Mouse (Mus musculus) layer of hippocampus, postnatal 10 days (tissue): Measurements from ENCODE around the gene Fars2. TPM values are rescaled to one million over a fixed set of nuclear protein-coding genes. Genes with fewer than 3 reads are reported as not detected.
A peak's percentile ranks its signal among the peaks of the same experiment; 100 is the strongest.
"Not testable (repeated sequence)": the region's sequence is repeated elsewhere in the genome, so short reads cannot be mapped to it uniquely, and the experiment has no call there.

Experiments
- DNase-seq, 2 experiments: peaks; one replicate each; pipeline ENCODE4 v3.0.0; 2021; ENCODE audit warnings: low spot score in 2 of 2
- total RNA-seq, 2 experiments: library from RNA; stranded (reverse); gene quantifications; 2 replicates each; pipeline ENCODE4 v1.2.3; 2021

Fars2 gene
- total RNA-seq, 2 experiments from 2014 or later, result 34.5 to 39.1 TPM

GRCm38 (mm10) chr13:36366304-36366703 is 249.1 kb downstream of the Fars2 start:
- no peak for DNase-seq

- no peak for DNase-seq
These were observed 250.7 kb downstream of the Fars2 start for GRCm38 (mm10) chr13:36367712-36368491.

GRCm38 (mm10) chr13:36368799-36369198 is 251.6 kb downstream of the Fars2 start:
- DNase-seq, result no peak

DNA sequence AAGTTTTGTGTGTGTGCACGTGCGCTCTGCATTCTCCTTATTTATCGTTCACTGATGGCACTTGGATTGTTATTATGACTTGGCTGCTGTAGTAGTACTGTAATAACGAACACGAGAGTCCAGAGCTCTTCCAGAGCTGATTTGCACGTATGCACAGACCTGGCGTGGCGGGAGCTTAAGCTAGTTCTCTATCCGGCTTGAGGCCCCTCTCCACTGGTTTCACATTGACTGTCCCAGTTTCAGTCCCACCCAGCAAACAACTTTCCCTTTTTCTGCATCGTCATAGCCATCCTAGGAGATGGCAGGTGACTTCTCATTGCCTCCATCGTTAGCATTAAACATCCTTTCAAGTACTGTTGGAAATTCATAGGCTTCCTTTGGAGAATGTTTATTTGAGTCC is 252.2 kb downstream of the Fars2 start:
- no peak for DNase-seq

DNA sequence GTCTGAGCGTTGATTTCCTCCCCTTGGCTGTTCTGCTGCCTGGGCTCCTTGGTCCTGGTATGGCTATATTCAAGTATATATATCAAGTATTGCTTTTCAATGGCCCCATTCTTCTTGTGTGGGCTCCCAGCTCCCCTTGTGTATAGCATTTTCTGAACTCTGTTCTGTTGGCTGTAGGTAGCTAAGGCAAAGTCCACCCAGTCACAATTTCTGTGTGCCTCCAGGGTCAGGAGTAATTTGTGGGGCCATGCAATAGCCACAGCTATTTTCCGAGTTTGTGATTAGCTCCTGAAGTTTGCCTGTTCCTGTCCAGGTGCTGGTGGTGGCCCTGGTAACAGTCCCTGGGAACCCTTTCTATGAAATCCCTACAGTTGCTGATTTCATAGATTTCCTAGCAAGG is 266.0 kb downstream of the Fars2 start:
- DNase-seq, result no peak

GRCm38 (mm10) chr13:36386074-36386473 is 268.9 kb downstream of the Fars2 start:
- DNase-seq, result no peak

DNA sequence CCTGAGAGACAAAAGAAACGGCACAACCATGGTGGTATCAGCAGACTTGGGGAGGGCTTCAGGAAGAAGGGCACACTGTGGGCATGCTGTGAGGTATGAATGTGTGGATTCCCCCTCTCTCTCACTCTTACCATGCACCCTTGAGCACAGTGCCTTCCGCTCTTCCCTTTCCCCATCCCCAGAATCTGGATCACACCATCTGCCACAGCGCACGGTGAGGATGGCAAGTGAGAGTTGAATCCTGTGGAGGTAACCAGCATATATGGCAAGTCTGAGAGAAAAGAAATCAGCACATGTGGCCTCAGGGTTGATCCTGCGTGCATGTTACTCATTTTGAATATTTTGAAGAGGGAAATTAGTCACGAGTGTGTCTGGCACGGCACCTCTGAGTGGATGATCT is 274.7 kb downstream of the Fars2 start:
- DNase-seq, result no peak

GRCm38 (mm10) chr13:36392666-36393065 is 275.5 kb downstream of the Fars2 start:
- DNase-seq, result no peak

DNA sequence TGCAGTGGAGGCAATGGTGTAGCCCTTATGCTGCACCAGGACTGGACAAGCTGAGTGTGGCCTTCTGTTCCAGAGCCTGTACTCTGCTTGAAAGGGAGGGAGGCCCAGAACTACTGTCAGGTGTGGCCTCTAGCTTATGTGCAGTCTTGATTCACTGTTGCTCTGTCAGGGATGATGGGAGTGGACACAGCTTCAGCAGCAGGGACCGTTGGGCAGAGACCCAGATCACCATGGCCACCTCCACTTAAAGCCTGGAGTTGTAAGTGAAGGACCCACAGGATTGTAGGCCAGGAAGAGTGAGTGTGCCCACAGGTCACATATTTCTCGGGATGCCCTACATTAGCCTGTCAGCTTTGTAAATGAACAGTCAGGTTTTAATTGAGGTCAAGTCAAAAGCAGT is 283.8 kb downstream of the Fars2 start:
- peak; percentile 19 to 24 for DNase-seq

- no peak for DNase-seq
These were observed 296.1 kb downstream of the Fars2 start for GRCm38 (mm10) chr13:36413276-36413675.

- no peak for DNase-seq
These were observed 298.0 kb downstream of the Fars2 start for GRCm38 (mm10) chr13:36415176-36415575.

- DNase-seq, result no peak
These were observed 299.3 kb downstream of the Fars2 start for GRCm38 (mm10) chr13:36416546-36416945.

- DNase-seq, result no peak
These were observed 302.1 kb downstream of the Fars2 start for GRCm38 (mm10) chr13:36419357-36419756.

GRCm38 (mm10) chr13:36422446-36422845 is 305.2 kb downstream of the Fars2 start:
- DNase-seq, result no peak

DNA sequence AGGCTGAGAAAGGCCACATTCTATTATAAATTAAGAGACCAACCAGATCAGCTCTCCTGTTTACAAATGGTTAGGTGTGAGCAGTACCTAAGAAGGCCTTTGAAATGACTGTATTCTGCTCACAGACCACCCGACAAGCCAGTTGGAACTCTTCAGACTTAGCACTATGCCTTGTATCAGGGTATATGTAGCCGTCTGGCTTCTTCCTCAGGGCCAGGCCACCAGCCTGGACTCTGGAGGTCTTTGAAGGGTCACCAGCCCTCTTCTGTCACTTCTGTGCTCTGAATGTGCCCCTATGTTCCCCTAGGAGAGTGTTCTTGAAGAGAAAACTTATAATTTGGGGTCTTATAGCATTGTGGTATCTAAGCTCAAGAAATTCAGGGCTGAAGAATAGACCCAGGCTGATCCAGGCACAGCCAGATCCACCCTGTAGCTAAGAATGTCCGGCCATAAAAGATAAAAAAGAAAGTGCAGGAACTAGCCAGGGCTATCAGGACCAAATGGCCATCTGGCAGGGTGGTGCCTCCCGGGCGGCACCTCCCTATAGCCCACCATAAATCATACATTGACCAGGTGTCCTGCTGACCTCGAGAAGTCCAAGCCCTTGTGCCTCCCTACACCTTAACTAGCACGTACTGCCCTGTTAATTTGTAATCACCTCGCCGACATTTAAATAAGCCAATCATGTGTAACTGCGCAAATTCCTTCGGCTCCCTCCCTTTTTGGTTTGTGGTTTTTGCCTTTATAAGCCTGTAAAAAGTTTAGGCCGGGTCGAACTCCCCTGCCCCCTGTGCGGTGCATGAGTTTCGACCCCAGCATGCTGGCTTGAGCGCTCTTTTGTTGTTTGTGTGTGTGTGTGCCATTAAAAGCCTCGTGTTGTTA is 308.9 kb downstream of the Fars2 start:
- not testable (repeated sequence) for DNase-seq

GRCm38 (mm10) chr13:36429500-36430189 is 312.4 kb downstream of the Fars2 start:
- no peak for DNase-seq

- DNase-seq, result no peak
These were observed 313.4 kb downstream of the Fars2 start for GRCm38 (mm10) chr13:36430420-36431114.

GRCm38 (mm10) chr13:36431974-36432518 is 314.8 kb downstream of the Fars2 start:
- no peak for DNase-seq

DNA sequence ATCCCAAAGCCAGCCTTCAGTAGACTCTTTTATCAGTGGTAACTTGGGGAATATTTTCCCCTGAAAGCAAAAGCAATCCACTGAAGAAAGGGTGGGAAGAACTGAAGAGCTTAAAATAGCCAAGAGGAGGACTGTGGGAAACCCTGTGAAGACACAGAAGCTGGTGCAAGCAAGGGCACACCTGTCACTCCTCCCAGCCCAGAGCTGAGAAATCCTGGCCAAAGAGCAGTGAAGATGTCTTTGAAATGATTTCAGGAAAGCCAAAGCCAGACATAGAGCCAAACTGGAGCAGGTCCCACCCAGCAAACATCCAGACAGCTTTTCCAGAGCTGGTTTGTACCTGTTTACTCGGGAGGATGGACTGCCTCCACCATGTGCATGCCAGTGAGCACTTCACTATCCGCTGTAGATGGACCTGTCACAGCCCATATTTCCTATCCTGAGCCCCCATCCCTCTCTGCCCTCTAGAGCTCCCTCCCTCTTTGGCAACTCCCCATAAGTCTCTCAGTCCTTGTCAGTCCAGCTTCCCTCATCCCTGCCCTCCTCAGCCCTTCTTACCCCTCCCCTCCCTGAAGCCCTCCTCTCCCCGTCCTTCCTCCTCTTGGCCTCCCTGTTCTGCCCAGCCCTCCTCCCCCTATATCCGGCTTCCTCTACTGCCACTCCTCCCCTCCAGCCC is 327.7 kb downstream of the Fars2 start:
- DNase-seq, result no peak

- DNase-seq, result no peak
These were observed 330.7 kb downstream of the Fars2 start for GRCm38 (mm10) chr13:36447947-36448346.
